Mouse (Mus musculus): Measurements from ENCODE around the gene Olfr1418. TPM values are rescaled to one million over a fixed set of nuclear protein-coding genes. Genes with fewer than 3 reads are reported as not detected.
"Not testable (repeated sequence)": the region's sequence is repeated elsewhere in the genome, so short reads cannot be mapped to it uniquely, and the experiment has no call there.

Olfr1418 gene
- polyA plus RNA-seq (2012) = not detected in 2 replicates

- no peaks in the 10 kb centered on the region for H3K36me3 ChIP-seq (ENCODE audit: control insufficient read depth)
- H3K4me1 ChIP-seq (ENCODE audit: control insufficient read depth) = no peaks in the 10 kb centered on the region
- TF ChIP-seq GATA1 (IDR thresholded peaks at IDR 0.05; ENCODE audit: low read length) (no peak), TAL1 (IDR thresholded peaks at IDR 0.05; ENCODE audit: low read length) (no peak)
- H3K4me3 ChIP-seq (replicated peaks) = no peak within 1 kb of the TSS
- peaks cover 2% of the 10 kb centered on the region; the same call in 1 of the 2 replicates for H3K9me3 ChIP-seq (ENCODE audit: control insufficient read depth, low read length)
- H3K27me3 ChIP-seq (ENCODE audit: control insufficient read depth) = no peaks in the 10 kb centered on the region
Observed at GRCm38 (mm10) chr19:11860966-11861365, at the start of gene Olfr1418. Olfr1418 (minus strand) TSS chr19:11861066.

- Histone ChIP-seq H3K27me3 (ENCODE audit: control insufficient read depth) (no peaks in the 10 kb centered on the region), H3K9me3 (ENCODE audit: control insufficient read depth, low read length) (no peaks in the 10 kb centered on the region), H3K4me3 (replicated peaks) (no peak within 1 kb of the TSS), H3K36me3 (ENCODE audit: control insufficient read depth) (no peaks in the 10 kb centered on the region), H3K4me1 (ENCODE audit: control insufficient read depth) (no peaks in the 10 kb centered on the region)
- TF ChIP-seq TAL1 (IDR thresholded peaks at IDR 0.05; ENCODE audit: low read length) = no peak
- no peak for TF ChIP-seq GATA1 (IDR thresholded peaks at IDR 0.05; ENCODE audit: low read length)
Observed at GRCm38 (mm10) chr19:11886265-11886664, 25.4 kb upstream of the Olfr1418 start, which contains the start of gene Olfr1420. Olfr1420 (plus strand) TSS chr19:11886565.

DNA sequence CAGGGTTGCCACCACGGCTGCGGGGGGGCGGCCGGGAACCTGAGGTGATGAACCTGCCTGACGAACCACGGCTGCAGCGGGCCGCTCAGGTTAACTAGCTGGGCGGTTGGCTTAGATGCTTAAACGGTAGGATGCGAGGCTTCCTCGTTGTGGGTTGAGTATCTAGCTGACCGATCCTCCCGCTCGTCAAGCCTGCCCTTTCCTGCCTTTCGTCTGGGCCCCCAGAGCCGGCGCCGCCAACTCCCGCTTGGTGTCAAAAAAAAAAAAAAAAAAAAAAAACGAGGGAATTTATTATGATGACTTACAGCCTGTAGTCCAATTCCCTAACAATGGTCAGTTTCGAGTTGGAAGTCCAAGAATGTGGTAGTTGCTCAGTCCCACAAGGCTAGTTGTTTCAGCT, 17.5 kb upstream of the Olfr1418 start:
- H3K4me1 ChIP-seq (ENCODE audit: control insufficient read depth); H3K4me3 ChIP-seq (replicated peaks); H3K36me3 ChIP-seq (ENCODE audit: control insufficient read depth); H3K9me3 ChIP-seq (ENCODE audit: control insufficient read depth, low read length); H3K27me3 ChIP-seq (ENCODE audit: control insufficient read depth): not testable (repeated sequence)

DNA sequence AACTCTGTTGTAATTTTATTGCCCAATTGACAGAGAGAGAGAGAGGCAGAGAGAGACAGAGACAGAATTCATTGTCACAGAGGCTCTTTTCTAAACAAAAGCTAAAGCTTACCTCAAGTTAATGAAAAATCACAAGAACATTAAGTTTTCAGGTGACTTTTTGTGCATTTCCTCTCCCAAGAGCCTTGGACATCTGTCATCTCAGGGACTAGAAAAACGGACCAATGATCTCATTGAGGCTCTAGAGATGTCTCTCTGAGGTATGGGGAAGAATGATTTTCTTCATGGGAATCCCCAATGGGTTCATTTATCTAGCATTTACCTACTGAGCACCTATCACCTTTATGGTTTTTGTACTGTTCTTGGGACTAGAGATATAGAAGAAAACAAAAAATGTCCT, 14.1 kb upstream of the Olfr1418 start, which contains the start of gene Olfr1419:
Gene Olfr1419, minus strand, starts transcription at position 101 of the 400 bp plus-strand sequence.
- peaks cover 3% of the 10 kb centered on the region; the same call in 1 of the 2 replicates for H3K27me3 ChIP-seq (ENCODE audit: control insufficient read depth)
- no peak for TF ChIP-seq GATA1 (IDR thresholded peaks at IDR 0.05; ENCODE audit: low read length)
- no peak for TF ChIP-seq TAL1 (IDR thresholded peaks at IDR 0.05; ENCODE audit: low read length)
- H3K9me3 ChIP-seq (ENCODE audit: control insufficient read depth, low read length) = no peaks in the 10 kb centered on the region
- H3K4me1 ChIP-seq (ENCODE audit: control insufficient read depth) = no peaks in the 10 kb centered on the region
- H3K4me3 ChIP-seq (replicated peaks) = no peak within 1 kb of the TSS
- H3K36me3 ChIP-seq (ENCODE audit: control insufficient read depth) = no peaks in the 10 kb centered on the region

DNA sequence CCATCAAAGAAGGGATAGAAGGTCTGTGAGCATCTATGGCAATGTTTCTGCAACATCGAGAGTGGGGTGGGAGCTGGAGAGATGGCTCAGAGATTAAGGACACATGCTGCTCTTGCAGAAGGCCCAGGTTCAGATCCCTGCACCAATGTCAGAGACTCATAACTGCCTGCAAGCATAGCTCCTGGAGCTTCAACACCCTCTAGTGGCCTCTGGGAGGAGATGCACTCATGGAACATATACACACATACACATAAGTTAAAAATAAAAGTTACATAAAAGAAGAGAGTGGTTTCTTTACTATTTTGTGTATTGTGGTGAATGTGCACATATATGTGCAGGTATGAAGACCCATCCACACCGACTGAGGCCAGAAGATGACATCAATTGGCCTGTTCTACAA, 7.0 kb upstream of the Olfr1418 start:
- no peaks in the 10 kb centered on the region for H3K36me3 ChIP-seq (ENCODE audit: control insufficient read depth)
- no peaks in the 10 kb centered on the region for H3K4me1 ChIP-seq (ENCODE audit: control insufficient read depth)
- H3K4me3 ChIP-seq (replicated peaks) = no peak overlapping the region
- H3K27me3 ChIP-seq (ENCODE audit: control insufficient read depth) = peaks cover 7% of the 10 kb centered on the region
- H3K9me3 ChIP-seq (ENCODE audit: control insufficient read depth, low read length) = peaks cover 8% of the 10 kb centered on the region
- TF ChIP-seq TAL1 (IDR thresholded peaks at IDR 0.05; ENCODE audit: low read length) (no peak), GATA1 (IDR thresholded peaks at IDR 0.05; ENCODE audit: low read length) (no peak)

DNA sequence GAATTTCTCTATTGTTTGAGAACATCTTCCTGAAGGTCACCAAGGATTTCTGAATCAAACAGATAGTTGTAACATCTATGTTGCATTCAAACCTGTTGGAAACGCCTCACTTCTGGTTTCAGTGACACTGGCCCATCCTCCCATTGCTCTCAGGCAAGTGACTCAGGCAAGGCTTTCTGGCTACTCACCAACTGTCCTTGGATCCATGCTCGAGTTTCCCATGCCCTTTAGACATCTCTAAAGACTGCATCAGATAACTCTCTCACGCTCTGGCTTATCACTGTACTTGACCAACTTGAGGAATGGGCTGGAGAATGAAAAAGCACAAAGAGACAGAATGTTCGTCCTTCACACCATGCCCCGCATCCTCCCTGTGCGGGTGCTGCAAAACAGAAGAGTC, 4.4 kb downstream of the Olfr1418 start:
- TF ChIP-seq TAL1 (IDR thresholded peaks at IDR 0.05; ENCODE audit: low read length) (no peak), GATA1 (IDR thresholded peaks at IDR 0.05; ENCODE audit: low read length) (no peak)
- Histone ChIP-seq H3K36me3 (ENCODE audit: control insufficient read depth) (no peaks in the 10 kb centered on the region), H3K9me3 (ENCODE audit: control insufficient read depth, low read length) (no peaks in the 10 kb centered on the region), H3K27me3 (ENCODE audit: control insufficient read depth) (no peaks in the 10 kb centered on the region), H3K4me3 (replicated peaks) (no peak overlapping the region), H3K4me1 (ENCODE audit: control insufficient read depth) (no peaks in the 10 kb centered on the region)

GRCm38 (mm10) chr19:11854821-11855220, 6.0 kb downstream of the Olfr1418 start:
- Histone ChIP-seq H3K9me3 (ENCODE audit: control insufficient read depth, low read length) (no peaks in the 10 kb centered on the region), H3K4me1 (ENCODE audit: control insufficient read depth) (no peaks in the 10 kb centered on the region), H3K4me3 (replicated peaks) (no peak overlapping the region), H3K27me3 (ENCODE audit: control insufficient read depth) (no peaks in the 10 kb centered on the region), H3K36me3 (ENCODE audit: control insufficient read depth) (no peaks in the 10 kb centered on the region)
- TF ChIP-seq TAL1 (IDR thresholded peaks at IDR 0.05; ENCODE audit: low read length) = no peak
- no peak for TF ChIP-seq GATA1 (IDR thresholded peaks at IDR 0.05; ENCODE audit: low read length)

- no peaks in the 10 kb centered on the region for H3K36me3 ChIP-seq (ENCODE audit: control insufficient read depth)
- no peaks in the 10 kb centered on the region for H3K27me3 ChIP-seq (ENCODE audit: control insufficient read depth)
Observed at GRCm38 (mm10) chr19:11852652-11853051, 8.2 kb downstream of the Olfr1418 start.

DNA sequence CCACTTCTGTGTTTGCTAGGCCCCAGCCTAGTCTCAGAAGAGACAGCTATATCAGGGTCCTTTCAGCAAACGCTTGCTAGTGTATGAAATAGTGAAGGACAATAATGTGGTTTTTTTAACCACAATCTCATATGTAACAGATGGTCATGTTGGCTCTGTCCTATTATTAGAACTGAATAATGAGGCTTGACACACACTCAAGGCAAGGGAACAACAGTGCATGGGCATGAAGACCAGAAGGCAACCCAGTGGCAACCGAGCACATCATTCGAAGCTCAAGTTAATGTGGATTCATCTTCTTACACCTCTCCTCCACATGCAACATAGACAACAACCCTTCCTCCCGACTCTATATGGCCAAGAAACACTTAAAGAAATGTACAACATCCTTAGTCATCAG, 14.5 kb downstream of the Olfr1418 start:
- Histone ChIP-seq H3K9me3 (ENCODE audit: control insufficient read depth, low read length) (no peaks in the 10 kb centered on the region), H3K4me3 (replicated peaks) (no peak overlapping the region), H3K4me1 (ENCODE audit: control insufficient read depth) (no peaks in the 10 kb centered on the region), H3K27me3 (ENCODE audit: control insufficient read depth) (no peaks in the 10 kb centered on the region), H3K36me3 (ENCODE audit: control insufficient read depth) (no peaks in the 10 kb centered on the region)
- TF ChIP-seq GATA1 (IDR thresholded peaks at IDR 0.05; ENCODE audit: low read length) = no peak
- TF ChIP-seq TAL1 (IDR thresholded peaks at IDR 0.05; ENCODE audit: low read length) = no peak

More at GRCm38 (mm10) chr19:11852652-11853051, 8.2 kb downstream of the Olfr1418 start:
- Histone ChIP-seq H3K4me1 (ENCODE audit: control insufficient read depth) (no peaks in the 10 kb centered on the region), H3K4me3 (replicated peaks) (no peak overlapping the region), H3K9me3 (ENCODE audit: control insufficient read depth, low read length) (no peaks in the 10 kb centered on the region)
- no peak for TF ChIP-seq TAL1 (IDR thresholded peaks at IDR 0.05; ENCODE audit: low read length)
- TF ChIP-seq GATA1 (IDR thresholded peaks at IDR 0.05; ENCODE audit: low read length) = no peak

GRCm38 (mm10) chr19:11839119-11839518, 21.7 kb downstream of the Olfr1418 start, which contains the start of gene Olfr1417:
Olfr1417 (minus strand) TSS chr19:11839219.
- H3K27me3 ChIP-seq (ENCODE audit: control insufficient read depth) = no peaks in the 10 kb centered on the region
- H3K36me3 ChIP-seq (ENCODE audit: control insufficient read depth) = no peaks in the 10 kb centered on the region
- H3K4me3 ChIP-seq (replicated peaks) = no peak within 1 kb of the TSS
- H3K4me1 ChIP-seq (ENCODE audit: control insufficient read depth) = no peaks in the 10 kb centered on the region
- TF ChIP-seq TAL1 (IDR thresholded peaks at IDR 0.05; ENCODE audit: low read length) = no peak
- no peak for TF ChIP-seq GATA1 (IDR thresholded peaks at IDR 0.05; ENCODE audit: low read length)
- no peaks in the 10 kb centered on the region for H3K9me3 ChIP-seq (ENCODE audit: control insufficient read depth, low read length)
